ENCODE assay signal across 9 mouse cellular contexts in the genomic region with DNA sequence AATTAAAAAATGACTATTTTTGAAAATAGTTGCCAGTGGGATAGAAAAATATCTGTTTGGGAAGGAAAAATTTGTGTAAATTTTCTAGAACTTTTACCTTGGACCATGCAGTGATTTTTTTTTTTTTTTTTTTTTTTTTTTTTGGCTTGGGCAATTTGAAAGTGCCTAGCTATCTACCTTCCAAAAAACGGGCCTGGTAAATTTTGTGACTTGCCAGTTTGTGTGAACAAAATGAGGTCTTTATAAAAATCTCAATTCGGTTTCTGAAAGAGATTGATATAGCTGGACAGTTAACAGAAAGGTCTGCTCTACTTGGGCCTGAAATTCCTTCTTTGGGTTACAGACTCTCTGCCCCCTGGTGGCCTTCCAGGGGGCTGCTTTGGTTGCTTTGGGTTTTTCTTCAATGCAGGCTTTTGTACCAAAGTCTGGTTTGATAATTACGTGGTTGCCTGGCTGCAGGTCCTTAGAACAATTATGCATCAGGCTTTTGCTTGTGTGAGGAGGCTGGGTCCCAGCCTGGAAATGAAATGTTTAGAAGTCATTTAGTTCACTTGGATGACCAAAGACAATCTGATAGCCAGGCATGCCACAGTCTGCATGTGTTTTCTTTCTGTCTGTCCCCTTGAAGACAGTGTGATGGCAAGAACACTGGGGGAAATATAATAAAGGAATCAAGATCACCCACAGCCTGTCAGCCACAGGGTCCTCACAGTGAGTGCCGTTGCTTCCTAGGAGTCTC.
DNase-seq lines count a peak whose midpoint lies in the region; ATAC-seq and TF ChIP-seq lines count a peak whose summit lies in the region.
"Had no signal": no experiment of that assay in that cellular context is flagged by ENCODE, and none has a peak within 500 bp of the region (broad histone marks: within the 10 kb centered on the region; RNA-seq: fewer than 3 reads in every experiment).

No protein-coding gene starts in this region.

- no peak overlapping the region for H3K4me2 ChIP-seq in forebrain, embryonic 13.5 days
- H3K4me2 ChIP-seq in liver, postnatal 0 days (ENCODE audit: low read depth, low read length), result no peak overlapping the region
- H3K4me2 ChIP-seq: hindbrain, embryonic 15.5 days had no signal

- ATAC-seq in forebrain, embryonic 13.5 days, result peak; percentile 51; the same call in 1 of the 2 replicates
- no peak for ATAC-seq in liver, postnatal 0 days

- no peak overlapping the region for H3K27ac ChIP-seq in forebrain, embryonic 13.5 days
- H3K27ac ChIP-seq in liver, postnatal 0 days (ENCODE audit: low read depth), result no peak overlapping the region
- H3K27ac ChIP-seq: hindbrain, embryonic 15.5 days had no signal

- 8% methylated on average over 4 of the region's 4 CpGs for WGBS in forebrain, embryonic 13.5 days
- WGBS in liver, postnatal 0 days (ENCODE audit: insufficient replicate concordance), result 27% methylated on average over 4 of the region's 4 CpGs

- no peaks in the 10 kb centered on the region for H3K36me3 ChIP-seq in forebrain, embryonic 13.5 days (ENCODE audit: poor library complexity, severe bottlenecking)
- H3K36me3 ChIP-seq in liver, postnatal 0 days (replicated peaks; ENCODE audit: insufficient read depth, low read length), result no peaks in the 10 kb centered on the region
- H3K36me3 ChIP-seq: hindbrain, embryonic 15.5 days had no signal

- H3K4me1 ChIP-seq in forebrain, embryonic 13.5 days, result peaks cover 6% of the 10 kb centered on the region; the same call in 1 of the 2 replicates
- no peaks in the 10 kb centered on the region for H3K4me1 ChIP-seq in liver, postnatal 0 days (ENCODE audit: insufficient read depth)
- H3K4me1 ChIP-seq: hindbrain, embryonic 15.5 days had no signal

- H3K4me3 ChIP-seq in forebrain, embryonic 13.5 days, result no peak overlapping the region
- no peak overlapping the region for H3K4me3 ChIP-seq in liver, postnatal 0 days (ENCODE audit: low read depth, low read length)
- H3K4me3 ChIP-seq: hindbrain, embryonic 15.5 days had no signal

- DNase-seq in adrenal gland, adult (ENCODE audit: inconsistent age in 2 of 2, low spot score in 1 of 2), result peak; percentile 21 to 76
- DNase-seq in adrenal gland, postnatal 4 days (ENCODE audit: low spot score in 2 of 2), result no peak
- peak; percentile 60 for DNase-seq in 3T3-L1 (ENCODE audit: low read depth, low spot score)
- peak; percentile 28 for DNase-seq in brain, embryonic 18.5 days (ENCODE audit: low read depth, low spot score)
- DNase-seq in kidney, postnatal 10 days, result peak; percentile 61
- peak; percentile 57 for DNase-seq in liver, postnatal 0 days
- DNase-seq in right cerebral cortex, postnatal 4 days, result peak; percentile 53

- no peak for TF ChIP-seq EP300 in liver, postnatal 0 days (IDR thresholded peaks at IDR 0.05; ENCODE audit: low read depth)

- H3K9ac ChIP-seq in forebrain, embryonic 13.5 days, result no peak overlapping the region
- H3K9ac ChIP-seq in liver, postnatal 0 days (replicated peaks), result no peak overlapping the region
- H3K9ac ChIP-seq: hindbrain, embryonic 15.5 days had no signal

- peak; percentile 75 for TF ChIP-seq CTCF in liver, postnatal 0 days (IDR thresholded peaks at IDR 0.05; ENCODE audit: low read depth)

- H3K27me3 ChIP-seq in forebrain, embryonic 13.5 days, result 0 out of 2 replicates have a peak, but pooled peaks cover 6% of the 10 kb centered on the region
- H3K27me3 ChIP-seq in liver, postnatal 0 days (ENCODE audit: insufficient read depth, low read length), result no peaks in the 10 kb centered on the region
- H3K27me3 ChIP-seq: hindbrain, embryonic 15.5 days had no signal

- no peaks in the 10 kb centered on the region for H3K9me3 ChIP-seq in forebrain, embryonic 13.5 days (replicated peaks)
- H3K9me3 ChIP-seq in liver, postnatal 0 days (ENCODE audit: low read length), result no peaks in the 10 kb centered on the region
- H3K9me3 ChIP-seq: hindbrain, embryonic 15.5 days had no signal

Comparison
In these comparisons a context has a peak if more than half of its experiments do, and no peak if none do; other contexts are left out.
1. DNase-seq: peak in adrenal gland, adult (2 of 2), 3T3-L1 (single experiment), brain, embryonic 18.5 days (single experiment), kidney, postnatal 10 days (single experiment), liver, postnatal 0 days (single experiment) and right cerebral cortex, postnatal 4 days (single experiment); none in adrenal gland, postnatal 4 days (0 of 2).